Mouse (Mus musculus): ENCODE results near the gene Fam117b. TPM values are rescaled to one million over a fixed set of nuclear protein-coding genes. Genes with fewer than 3 reads are reported as not detected.

Gene Fam117b
- polyA plus RNA-seq, 1 experiment from 2014 or later: 12.5 TPM

DNA sequence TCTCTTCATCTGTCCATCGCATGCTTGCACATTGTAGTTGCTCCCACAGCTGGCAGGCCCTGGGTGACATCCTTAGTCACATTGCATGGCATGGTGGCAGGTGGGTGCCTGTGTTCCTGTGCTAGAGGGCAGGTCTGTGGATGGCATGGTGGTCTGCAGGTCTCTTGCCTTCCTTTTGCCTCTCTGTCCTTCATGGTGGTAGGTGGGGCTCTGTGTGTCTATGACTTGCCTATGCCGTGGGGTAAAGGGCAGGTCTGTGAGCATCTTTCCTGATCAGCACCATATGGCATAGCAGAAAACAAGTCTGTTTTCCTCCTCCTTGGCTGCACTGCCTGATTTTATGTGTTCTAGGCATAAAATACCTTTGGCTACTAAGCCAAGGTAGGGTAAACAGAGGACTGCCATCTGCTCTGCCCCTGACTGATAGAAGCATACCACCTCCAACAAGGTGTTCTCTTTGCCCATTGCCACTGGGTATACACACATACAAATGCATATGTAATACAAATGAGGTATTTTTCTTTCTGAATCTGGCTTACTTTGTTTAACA lies 14.4 kb downstream of the Fam117b start:
- WGBS: 85% methylated on average over 2 of the region's 2 CpGs
- Histone ChIP-seq H3K9ac (replicated peaks; ENCODE audit: low read depth) (no peak overlapping the region), H3K36me3 (ENCODE audit: insufficient read depth, low read length) (no peaks in the 10 kb centered on the region), H3K27ac (ENCODE audit: low read length) (no peak overlapping the region), H3K4me3 (ENCODE audit: low read depth, low read length) (no peak overlapping the region), H3K4me2 (replicated peaks; ENCODE audit: low read depth, low read length) (no peak overlapping the region), H3K4me1 (ENCODE audit: insufficient read depth, low read depth, low read length) (no peaks in the 10 kb centered on the region), H3K9me3 (ENCODE audit: low read length) (no peaks in the 10 kb centered on the region), H3K27me3 (replicated peaks; ENCODE audit: insufficient read depth, low read length) (no peaks in the 10 kb centered on the region)
- ATAC-seq (no peak), DNase-seq (ENCODE audit: low spot score) (no peak)
- TF ChIP-seq CTCF (IDR thresholded peaks at IDR 0.05): no peak
- no peak for TF ChIP-seq EP300 (IDR thresholded peaks at IDR 0.05)

DNA sequence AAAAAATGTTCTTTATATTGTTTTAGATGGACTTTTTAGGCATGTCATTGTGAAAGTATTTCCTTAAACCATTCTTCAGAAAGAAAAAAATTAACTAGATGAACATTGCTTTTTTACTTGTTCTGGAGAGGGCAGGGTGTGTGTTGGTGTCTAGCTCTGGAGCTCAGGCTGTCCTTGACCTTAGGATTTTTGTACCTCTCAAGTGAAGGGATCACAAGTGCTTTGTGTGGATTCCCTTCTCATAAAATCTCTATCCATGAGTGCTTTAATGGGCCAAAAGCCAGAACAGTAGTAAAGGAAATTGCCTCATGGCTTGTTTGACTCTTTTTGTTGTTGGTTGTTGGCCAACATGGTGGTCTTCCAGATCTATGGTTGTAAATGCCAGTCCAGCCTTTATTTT lies 18.1 kb downstream of the Fam117b start:
- Histone ChIP-seq H3K4me2 (replicated peaks; ENCODE audit: low read depth, low read length) (no peak overlapping the region), H3K9ac (replicated peaks; ENCODE audit: low read depth) (no peak overlapping the region), H3K27me3 (replicated peaks; ENCODE audit: insufficient read depth, low read length) (no peaks in the 10 kb centered on the region), H3K36me3 (ENCODE audit: insufficient read depth, low read length) (no peaks in the 10 kb centered on the region), H3K9me3 (ENCODE audit: low read length) (no peaks in the 10 kb centered on the region), H3K4me1 (ENCODE audit: insufficient read depth, low read depth, low read length) (no peaks in the 10 kb centered on the region), H3K27ac (ENCODE audit: low read length) (no peak overlapping the region), H3K4me3 (ENCODE audit: low read depth, low read length) (no peak overlapping the region)
- no peak; the same call in 1 of the 2 replicates for ATAC-seq
- no peak for DNase-seq (ENCODE audit: low spot score)
- TF ChIP-seq EP300 (IDR thresholded peaks at IDR 0.05) (no peak), CTCF (IDR thresholded peaks at IDR 0.05) (no peak)

DNA sequence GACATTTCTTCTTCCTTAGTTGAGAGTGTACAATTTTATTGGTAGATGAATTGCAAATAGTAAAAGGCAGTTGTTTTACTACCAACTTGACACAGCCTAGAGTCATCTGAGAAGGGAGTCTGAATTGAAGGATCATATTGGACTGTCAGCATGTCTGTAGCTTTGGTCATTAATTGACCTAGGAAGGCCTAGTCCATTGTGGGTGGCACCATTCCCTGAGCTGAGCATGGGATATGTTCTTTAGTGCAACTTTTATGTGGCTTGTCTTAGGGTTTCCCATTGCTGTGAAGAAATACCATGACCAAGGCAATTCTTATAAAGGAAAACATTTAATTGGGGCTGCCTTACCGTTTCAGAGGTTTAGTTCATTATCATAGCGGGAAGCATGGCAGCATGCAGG lies 20.2 kb downstream of the Fam117b start:
- Histone ChIP-seq H3K9ac (replicated peaks; ENCODE audit: low read depth) (no peak overlapping the region), H3K27ac (ENCODE audit: low read length) (no peak overlapping the region), H3K4me2 (replicated peaks; ENCODE audit: low read depth, low read length) (no peak overlapping the region), H3K9me3 (ENCODE audit: low read length) (no peaks in the 10 kb centered on the region), H3K36me3 (ENCODE audit: insufficient read depth, low read length) (no peaks in the 10 kb centered on the region), H3K27me3 (replicated peaks; ENCODE audit: insufficient read depth, low read length) (no peaks in the 10 kb centered on the region), H3K4me1 (ENCODE audit: insufficient read depth, low read depth, low read length) (no peaks in the 10 kb centered on the region), H3K4me3 (ENCODE audit: low read depth, low read length) (no peak overlapping the region)
- no peak for DNase-seq (ENCODE audit: low spot score)
- TF ChIP-seq EP300 (IDR thresholded peaks at IDR 0.05): no peak
- TF ChIP-seq CTCF (IDR thresholded peaks at IDR 0.05): no peak
- 94% methylated on average over 2 of the region's 2 CpGs for WGBS
- no peak for ATAC-seq

DNA sequence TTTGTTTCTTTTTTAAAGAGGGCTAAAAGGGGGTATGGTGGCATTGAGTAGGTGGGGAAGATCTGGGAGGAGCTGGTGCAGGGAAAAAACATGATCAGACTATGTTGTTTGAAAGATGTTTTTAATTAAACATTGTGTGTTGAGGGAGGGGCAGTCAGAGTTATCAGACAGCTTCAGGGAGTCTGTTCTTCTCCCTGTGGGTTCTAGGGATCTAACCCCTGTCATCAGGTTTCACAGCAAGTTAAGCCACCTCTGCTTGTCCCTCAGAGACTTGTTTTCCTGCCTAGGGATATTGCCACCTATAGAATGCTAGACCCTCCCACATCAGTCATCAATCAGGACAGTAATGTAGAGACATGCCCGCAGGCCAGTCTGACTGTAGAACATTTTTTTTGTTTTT lies 28.3 kb downstream of the Fam117b start:
- 97% methylated on average over 1 of the region's 1 CpGs for WGBS
- no peak for DNase-seq (ENCODE audit: low spot score)
- ATAC-seq: no peak
- no peak overlapping the region for H3K9ac ChIP-seq (replicated peaks; ENCODE audit: low read depth)
- H3K36me3 ChIP-seq (ENCODE audit: insufficient read depth, low read length): no peaks in the 10 kb centered on the region
- no peak overlapping the region for H3K4me2 ChIP-seq (replicated peaks; ENCODE audit: low read depth, low read length)
- TF ChIP-seq CTCF (IDR thresholded peaks at IDR 0.05) (no peak), EP300 (IDR thresholded peaks at IDR 0.05) (no peak)
- H3K4me3 ChIP-seq (ENCODE audit: low read depth, low read length): no peak overlapping the region
- H3K4me1 ChIP-seq (ENCODE audit: insufficient read depth, low read depth, low read length): peaks cover 13% of the 10 kb centered on the region; the same call in 1 of the 2 replicates
- H3K27me3 ChIP-seq (replicated peaks; ENCODE audit: insufficient read depth, low read length): no peaks in the 10 kb centered on the region
- H3K27ac ChIP-seq (ENCODE audit: low read length): no peak overlapping the region
- no peaks in the 10 kb centered on the region for H3K9me3 ChIP-seq (ENCODE audit: low read length)

DNA sequence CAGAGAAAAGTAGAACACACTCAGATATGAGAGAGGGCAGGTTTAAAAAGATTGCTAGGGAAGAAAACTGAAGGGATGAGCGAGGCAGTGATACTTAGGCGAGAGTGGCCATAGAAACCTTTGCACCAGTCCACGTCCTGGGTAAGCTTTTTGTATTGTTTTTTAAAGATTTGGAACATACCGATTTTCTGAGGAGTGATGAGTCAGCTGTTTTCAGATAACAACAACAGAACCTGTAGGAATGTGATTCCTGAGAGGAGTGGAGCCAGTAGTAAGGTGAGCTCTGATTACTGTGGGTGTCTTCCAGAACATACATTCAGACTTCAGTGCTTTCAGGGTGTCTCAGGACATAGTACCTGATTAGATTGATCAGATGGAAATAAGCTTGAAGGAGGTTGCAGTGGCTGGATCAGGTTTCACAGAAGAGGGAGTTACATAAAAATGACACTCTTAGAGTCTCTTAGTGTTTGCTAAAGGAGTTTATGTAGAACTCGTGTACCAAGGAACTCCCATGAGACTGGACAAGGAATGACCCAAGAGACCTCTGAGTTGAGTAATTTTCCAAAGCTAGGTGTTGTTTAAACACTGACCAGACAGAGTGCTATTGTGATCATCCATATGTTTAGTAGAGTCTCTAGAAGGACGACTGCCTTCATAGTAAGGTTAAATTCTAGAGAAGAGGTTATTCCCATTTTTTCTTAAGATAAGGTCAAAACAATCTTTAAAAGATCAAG lies 29.4 kb downstream of the Fam117b start:
- TF ChIP-seq EP300 (IDR thresholded peaks at IDR 0.05): peak; percentile 92
- no peak for TF ChIP-seq CTCF (IDR thresholded peaks at IDR 0.05)
- WGBS: 47% methylated on average over 6 of the region's 6 CpGs
- H3K4me2 ChIP-seq (replicated peaks; ENCODE audit: low read depth, low read length): no peak overlapping the region
- peak overlapping the region; percentile 10; the same call in 1 of the 2 replicates for H3K27ac ChIP-seq (ENCODE audit: low read length)
- no peaks in the 10 kb centered on the region for H3K9me3 ChIP-seq (ENCODE audit: low read length)
- no peak overlapping the region for H3K4me3 ChIP-seq (ENCODE audit: low read depth, low read length)
- ATAC-seq (peak; percentile 82), DNase-seq (ENCODE audit: low spot score) (peak; percentile 82)
- H3K27me3 ChIP-seq (replicated peaks; ENCODE audit: insufficient read depth, low read length): no peaks in the 10 kb centered on the region
- H3K9ac ChIP-seq (replicated peaks; ENCODE audit: low read depth): no peak overlapping the region
- peaks cover 13% of the 10 kb centered on the region; the same call in 1 of the 2 replicates for H3K4me1 ChIP-seq (ENCODE audit: insufficient read depth, low read depth, low read length)
- H3K36me3 ChIP-seq (ENCODE audit: insufficient read depth, low read length): no peaks in the 10 kb centered on the region

DNA sequence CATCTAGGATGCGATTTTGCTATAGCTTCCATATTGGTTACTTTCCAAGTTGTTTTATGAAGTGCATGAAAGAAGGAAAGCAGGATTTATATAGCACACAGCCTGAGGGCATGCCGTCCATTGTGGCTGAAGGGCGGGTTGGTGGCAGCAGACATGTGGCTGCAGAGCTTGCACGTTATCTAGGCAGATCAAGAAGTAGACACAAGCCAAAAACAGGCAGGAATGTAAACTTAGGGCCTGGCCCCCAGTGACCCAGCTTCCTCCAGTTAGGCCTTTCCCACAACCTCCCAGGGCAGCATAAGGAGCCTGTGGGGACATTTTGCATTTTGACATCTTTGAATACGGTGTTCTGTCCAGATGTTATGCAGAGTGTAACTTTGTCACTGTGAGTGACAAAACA lies 31.0 kb downstream of the Fam117b start:
- TF ChIP-seq EP300 (IDR thresholded peaks at IDR 0.05) (peak; percentile 26; the same call in 1 of the 2 replicates), CTCF (IDR thresholded peaks at IDR 0.05) (no peak)
- 18% methylated on average over 5 of the region's 5 CpGs for WGBS
- Histone ChIP-seq H3K4me3 (ENCODE audit: low read depth, low read length) (no peak overlapping the region), H3K27ac (ENCODE audit: low read length) (peak overlapping the region; percentile 33; the same call in 1 of the 2 replicates), H3K36me3 (ENCODE audit: insufficient read depth, low read length) (no peaks in the 10 kb centered on the region), H3K9me3 (ENCODE audit: low read length) (no peaks in the 10 kb centered on the region), H3K27me3 (replicated peaks; ENCODE audit: insufficient read depth, low read length) (no peaks in the 10 kb centered on the region), H3K4me1 (ENCODE audit: insufficient read depth, low read depth, low read length) (peaks cover 13% of the 10 kb centered on the region; the same call in 1 of the 2 replicates), H3K9ac (replicated peaks; ENCODE audit: low read depth) (no peak overlapping the region), H3K4me2 (replicated peaks; ENCODE audit: low read depth, low read length) (no peak overlapping the region)
- DNase-seq (ENCODE audit: low spot score) (peak; percentile 64), ATAC-seq (peak; percentile 73)

Measured in lung, postnatal 0 days (tissue).